Mouse (Mus musculus) cerebellum, adult 9-10 months (tissue): ENCODE measurements around the gene 1700001O22Rik.
A peak's percentile ranks its signal among the peaks of the same experiment; 100 is the strongest.

Experiments used
- DNase-seq: peaks from one replicate; pipeline ENCODE4 v3.0.0; 2022

The 1700001O22Rik gene

DNA sequence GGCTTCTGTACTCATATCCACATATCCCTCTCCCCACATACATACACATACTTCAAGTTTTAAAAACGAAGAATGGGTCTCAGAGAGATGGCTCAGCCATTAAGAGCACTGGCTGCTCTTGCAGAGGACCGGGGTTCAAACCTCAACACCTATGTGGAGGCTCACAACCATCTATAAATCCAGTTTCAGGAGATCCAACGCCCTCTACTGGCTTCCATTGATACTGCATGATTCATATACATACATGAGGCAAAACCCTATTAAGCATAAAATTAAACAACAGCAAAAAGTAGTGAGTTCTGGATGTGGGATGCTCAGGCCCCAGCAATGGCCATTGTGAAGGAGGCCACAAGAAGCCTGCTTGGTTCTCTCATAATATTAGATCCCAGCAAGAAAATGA is 27.5 kb downstream of the 1700001O22Rik start:
- DNase-seq: no peak

- DNase-seq: no peak
These were observed 30.0 kb downstream of the 1700001O22Rik start for GRCm38 (mm10) chr2:30773313-30774005.

DNA sequence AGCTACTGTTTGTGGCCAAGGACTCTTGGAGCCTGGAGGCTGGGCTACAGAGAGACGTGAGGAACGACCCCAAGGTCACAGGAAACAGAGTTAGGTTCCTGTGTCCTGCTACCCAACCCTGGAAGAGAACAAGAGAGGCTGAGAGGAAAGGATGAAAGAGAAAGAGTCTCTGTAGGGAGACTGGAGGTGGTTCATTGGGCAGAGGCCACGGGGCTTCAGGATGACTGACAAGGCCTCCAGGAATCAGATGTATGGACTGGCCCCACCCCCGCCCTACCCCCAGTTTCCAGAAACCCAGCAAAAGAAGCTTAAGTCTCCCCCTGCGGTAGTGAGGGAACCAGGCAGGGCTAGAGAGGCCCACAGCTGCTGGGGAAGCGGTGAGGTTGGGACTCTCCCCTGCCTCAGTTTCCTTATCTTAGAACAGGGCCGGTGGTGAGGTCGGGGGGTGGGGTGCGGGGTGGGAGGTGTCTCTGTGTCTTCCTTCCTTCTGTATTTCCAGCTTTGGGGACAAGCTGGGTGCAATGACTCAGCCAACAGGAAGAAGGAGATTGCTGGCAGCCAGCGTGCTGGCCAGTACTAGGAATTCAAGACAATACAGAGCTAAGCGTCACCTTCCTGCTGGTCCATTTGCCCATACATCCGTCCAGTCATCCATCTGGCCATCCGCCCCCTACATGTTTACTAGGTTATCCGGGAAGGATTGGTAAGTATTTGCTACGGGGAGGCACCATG is 30.7 kb downstream of the 1700001O22Rik start:
- DNase-seq: no peak

DNA sequence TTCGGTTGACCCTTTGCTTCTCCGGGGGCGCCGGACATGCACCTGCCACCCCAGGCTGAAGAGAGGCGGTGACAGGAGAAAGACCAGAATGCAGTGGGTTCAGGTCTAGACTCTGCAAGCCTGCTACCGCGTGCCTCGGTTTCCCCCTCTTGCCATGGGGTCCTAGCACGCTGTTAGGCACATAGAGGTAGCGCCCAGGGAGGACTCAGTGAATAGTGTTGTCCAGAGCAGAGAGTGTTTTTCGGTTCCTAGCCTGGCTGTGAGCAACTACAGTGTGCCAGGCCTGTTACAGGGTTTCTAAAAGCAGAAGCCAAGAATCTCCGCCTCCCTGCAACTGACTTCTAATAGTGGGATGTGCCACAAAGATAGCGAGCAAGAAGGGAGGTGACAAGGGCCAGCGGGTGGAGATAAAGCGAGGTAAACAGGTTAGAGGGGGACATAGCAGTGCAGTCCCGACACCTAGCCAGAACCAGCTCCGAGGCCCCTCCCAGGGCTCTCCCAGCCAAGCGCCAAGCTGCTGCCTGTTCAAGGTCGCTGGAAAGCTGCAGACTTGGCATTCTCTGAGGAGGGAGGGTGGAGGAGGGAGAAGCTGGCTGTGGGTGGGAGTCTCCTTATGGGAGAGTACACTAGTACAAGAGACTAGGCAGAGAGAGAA is 31.5 kb downstream of the 1700001O22Rik start:
- DNase-seq: peak; percentile 75

DNA sequence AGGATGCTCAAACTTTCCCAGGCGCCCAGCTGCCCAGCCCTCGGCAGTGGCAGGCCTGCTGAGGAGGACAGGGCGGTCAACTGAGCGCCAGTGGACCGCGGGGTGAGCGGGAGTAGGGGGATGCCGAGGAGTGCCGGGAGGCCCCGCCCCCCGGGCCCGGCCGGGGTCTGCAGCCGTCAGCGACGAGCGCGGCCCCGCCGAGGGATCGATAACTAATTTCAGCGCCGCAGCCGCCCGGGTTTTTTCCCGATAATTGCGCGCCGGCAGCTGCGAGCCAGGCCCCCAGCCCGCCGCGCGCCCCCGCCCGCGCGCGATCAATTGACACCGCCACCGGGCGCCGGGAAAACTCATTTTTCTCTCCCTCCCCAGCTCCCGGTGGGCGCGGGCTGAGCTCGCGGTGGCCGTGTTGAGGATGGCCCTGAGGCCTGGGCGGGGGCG is 32.1 kb downstream of the 1700001O22Rik start:
- no peak for DNase-seq

GRCm38 (mm10) chr2:30769187-30769586 is 34.3 kb downstream of the 1700001O22Rik start:
- no peak for DNase-seq

GRCm38 (mm10) chr2:30768529-30768928 is 34.9 kb downstream of the 1700001O22Rik start:
- no peak for DNase-seq

DNA sequence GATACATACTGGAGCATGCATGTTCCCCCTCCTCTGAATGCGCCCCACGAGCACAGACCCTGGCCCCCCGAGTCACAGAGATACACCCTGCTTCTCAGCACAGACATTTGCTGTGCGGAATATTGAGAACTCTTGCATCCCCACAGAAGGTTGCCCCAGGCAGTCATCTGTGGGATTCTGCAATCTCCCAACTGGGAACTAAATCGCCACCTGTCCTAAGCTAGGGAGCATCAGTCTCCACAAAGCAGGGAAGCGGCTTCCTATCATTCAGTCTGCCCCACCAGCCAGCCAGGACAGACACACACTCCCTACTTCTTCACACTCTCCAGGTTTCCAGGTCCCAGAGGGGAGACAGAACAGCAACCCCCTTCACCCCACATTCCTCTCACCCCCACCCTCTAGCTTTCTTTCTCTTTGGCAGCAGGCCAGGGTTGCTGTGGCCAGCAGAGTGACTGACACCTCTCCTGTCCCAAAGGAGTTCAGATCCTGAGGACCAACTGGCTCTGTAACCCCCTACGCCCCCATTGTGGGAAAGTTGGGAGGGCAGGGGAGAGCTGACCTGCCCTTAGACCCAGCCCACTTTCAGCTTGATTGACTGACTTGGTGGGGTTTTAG is 35.7 kb downstream of the 1700001O22Rik start:
- DNase-seq: no peak

DNA sequence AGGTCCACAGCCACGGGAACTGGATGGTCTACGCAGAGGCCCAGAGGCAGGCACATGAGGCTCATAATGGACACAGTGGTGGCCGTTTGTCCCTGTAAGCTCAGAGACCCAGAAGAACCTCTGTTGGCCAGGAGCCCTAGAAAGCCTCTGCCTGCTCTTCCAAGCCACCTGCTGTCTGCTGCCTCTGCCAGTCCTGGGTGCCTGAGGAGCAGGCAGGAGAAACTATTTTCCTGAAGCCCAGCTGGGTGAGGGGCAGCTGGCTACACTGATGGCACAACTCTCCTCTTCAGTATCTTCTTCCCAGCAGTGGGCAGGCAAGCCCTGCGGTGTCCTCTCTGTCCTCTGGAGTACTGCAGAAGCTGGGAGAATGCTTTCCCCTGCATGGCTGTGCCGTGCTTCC is 37.0 kb downstream of the 1700001O22Rik start:
- no peak for DNase-seq

- no peak for DNase-seq
These were observed 42.8 kb downstream of the 1700001O22Rik start for GRCm38 (mm10) chr2:30760706-30761105.

GRCm38 (mm10) chr2:30759858-30760547 is 43.5 kb downstream of the 1700001O22Rik start:
- no peak for DNase-seq

DNA sequence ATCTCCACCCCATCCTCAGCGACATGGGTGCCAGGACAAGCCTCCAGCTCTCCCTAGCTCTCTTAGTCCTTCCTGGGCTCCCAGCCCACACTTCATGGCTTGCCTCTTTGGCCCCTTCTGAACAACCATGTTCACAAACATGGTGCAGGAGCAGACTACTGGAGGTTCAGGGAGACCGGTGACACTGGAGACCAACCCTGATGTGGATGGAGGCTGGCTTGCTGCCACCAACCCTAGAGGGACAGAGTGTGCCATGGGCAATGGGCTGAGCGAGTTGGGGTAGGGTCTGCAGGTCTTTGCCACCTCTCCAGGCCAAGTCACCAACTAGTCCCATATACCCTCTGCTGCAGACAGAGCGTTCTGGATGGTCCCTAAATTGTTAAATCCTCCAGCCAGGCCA is 44.0 kb downstream of the 1700001O22Rik start:
- DNase-seq: no peak

- DNase-seq: no peak
These were observed 44.4 kb downstream of the 1700001O22Rik start for GRCm38 (mm10) chr2:30759088-30759374.

DNA sequence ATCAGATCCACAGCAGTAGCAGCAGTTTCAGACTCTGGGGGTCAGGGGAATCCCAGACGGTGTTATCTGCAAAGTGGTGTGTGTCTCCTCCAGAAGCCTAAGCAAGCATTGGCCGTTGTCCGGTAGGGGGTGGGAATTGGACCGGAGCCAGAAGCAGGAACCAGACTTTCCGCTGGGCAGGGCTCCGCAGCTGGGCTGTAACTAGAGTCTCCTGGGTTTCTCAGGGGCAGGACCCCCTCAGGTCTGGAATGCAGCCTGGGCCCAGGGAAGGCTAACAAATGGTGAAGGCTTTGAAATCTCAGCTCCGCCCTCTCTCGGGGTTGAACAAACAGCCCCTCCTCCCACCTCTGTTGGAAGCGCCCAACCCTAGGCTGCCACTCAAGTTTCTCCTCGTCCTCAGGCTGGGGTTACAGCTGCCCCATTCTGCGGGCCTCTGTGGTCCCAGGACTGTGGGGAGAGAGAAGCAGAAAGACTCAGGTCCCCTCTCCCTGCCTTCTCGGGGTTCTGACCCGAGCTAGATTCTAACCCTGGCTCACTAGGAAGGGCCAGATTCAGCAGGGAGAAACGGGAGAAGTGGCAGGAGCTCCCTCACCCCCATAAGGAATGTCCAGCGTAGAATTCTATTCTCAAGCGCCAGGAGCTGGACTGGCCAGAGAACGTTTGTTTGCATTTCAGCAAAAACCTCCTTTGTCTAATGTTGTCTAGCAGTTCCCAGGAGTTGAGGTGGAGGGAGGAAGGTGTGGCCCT is 44.9 kb downstream of the 1700001O22Rik start:
- no peak for DNase-seq

DNA sequence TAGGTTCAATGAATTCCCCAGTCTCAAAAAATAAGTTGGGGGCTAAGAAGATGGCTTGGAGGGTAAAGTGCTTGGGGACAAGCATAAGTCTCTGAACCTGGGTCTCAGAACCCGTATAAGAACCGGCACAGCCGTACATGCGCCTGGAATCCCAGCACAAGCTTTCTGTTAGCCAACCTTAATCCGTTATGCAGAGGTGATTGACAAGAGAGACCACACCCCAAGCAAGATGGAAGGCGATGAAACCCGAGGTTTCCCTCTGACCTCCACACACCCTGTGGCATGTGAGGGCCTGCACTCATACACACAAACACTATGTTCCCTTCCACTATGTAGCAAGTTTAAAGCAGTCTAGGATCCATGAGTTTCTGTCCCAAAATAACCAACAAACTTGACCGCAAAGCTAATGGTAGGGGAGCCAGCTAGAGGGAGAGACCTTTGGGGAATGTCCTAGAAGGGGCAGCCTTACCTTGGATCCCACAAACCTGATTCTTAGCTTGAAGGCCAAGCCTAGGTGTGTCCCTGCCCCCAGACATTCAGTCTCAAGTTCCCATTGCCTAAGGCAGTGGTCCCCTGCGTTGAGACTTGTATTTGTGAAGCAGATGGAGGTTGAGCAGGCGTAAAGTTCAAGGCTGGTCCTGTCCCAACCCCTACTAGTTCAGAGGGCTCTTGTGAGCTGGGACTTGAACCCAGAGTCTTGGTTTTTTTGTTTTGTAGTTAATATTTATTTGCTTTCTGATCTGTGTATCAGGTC is 46.3 kb downstream of the 1700001O22Rik start:
- no peak for DNase-seq

DNA sequence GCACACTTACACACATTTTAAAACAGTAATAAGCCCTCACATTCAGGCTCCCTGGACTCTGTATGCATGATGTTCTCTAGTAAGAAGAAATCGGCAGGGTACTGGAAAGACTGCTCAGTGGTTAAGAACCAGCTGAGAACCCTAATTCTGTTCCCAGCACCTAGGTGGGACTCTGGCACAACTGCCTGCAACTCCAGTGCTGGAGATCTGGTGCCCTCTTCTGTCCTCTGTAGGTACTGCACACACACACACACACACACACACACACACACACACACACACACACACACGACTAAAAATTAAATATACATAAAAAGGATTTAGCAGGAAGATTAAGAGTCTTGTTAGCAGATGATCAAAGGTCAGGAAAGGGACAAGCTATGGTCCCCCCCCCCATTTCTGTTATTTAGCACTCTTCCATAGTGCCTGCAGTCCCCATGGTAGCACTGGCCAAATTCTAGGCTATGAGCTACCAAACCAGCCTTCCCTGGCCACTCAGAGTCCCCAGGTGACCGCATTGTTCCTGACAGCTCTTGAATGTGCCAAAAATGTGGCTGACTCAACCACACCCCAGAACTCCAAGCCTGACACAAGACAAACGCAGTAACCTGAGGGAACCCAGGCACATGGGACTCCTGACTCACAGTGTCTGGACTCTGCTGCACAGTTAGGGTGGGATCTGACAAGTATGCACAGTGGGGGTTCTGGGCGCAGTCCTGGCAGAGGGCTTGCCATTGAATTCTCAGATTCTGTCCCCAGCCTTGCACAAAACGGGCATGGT is 47.3 kb downstream of the 1700001O22Rik start:
- DNase-seq: no peak

GRCm38 (mm10) chr2:30754831-30755230 is 48.6 kb downstream of the 1700001O22Rik start:
- DNase-seq: no peak

DNA sequence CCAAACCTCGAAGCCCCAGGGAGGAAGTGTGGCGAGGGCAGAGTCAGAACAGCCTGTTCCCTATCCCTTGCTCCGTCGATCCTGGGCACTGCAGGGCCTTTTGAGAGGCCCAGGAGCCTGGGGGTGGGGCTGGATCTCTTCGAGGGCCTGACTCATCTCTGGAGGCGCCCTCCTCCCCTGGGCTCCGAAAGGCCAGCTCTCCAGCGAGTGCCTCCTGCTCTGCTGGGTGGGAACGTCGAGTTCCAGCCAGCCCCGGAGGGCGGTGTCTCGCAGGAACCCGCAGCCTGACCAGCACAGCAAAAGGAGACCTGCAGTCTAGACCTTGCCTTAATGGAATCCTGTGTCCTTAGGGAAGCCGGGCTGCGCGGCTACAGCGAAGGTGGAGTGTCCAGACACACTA is 50.2 kb downstream of the 1700001O22Rik start:
- DNase-seq: no peak

- DNase-seq: no peak
These were observed 51.0 kb downstream of the 1700001O22Rik start for GRCm38 (mm10) chr2:30752471-30752870.

DNA sequence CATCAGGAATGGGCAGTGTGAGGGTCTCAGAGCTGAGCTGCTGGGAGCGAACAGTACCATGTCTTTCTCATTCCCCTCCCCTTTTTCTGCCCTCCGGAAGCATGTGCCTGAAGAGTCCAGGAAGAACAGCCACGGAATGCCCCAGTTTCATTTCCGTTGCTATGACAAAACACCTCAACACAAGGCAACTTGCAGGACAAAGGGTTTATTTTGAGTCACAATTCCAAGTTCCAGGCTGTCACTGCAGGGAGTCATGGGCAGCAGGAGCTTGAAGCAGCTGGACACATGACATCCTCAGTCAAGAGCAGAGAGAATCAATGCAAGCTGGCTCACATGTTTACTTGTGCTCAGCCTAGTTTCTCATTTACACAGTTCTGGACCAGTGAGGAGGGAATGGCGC is 53.4 kb downstream of the 1700001O22Rik start:
- DNase-seq: no peak
